Mouse (Mus musculus) retina, postnatal 7 days (tissue): Measurements from ENCODE around the gene Dgkb.

Source experiments
- DNase-seq: peaks from one replicate; pipeline ENCODE4 v3.0.0-alpha.2; 2012; ENCODE audit warnings: low read depth, low spot score

Dgkb gene

GRCm38 (mm10) chr12:37996417-37996946 is 179.0 kb downstream of the Dgkb start:
- DNase-seq, result no peak

DNA sequence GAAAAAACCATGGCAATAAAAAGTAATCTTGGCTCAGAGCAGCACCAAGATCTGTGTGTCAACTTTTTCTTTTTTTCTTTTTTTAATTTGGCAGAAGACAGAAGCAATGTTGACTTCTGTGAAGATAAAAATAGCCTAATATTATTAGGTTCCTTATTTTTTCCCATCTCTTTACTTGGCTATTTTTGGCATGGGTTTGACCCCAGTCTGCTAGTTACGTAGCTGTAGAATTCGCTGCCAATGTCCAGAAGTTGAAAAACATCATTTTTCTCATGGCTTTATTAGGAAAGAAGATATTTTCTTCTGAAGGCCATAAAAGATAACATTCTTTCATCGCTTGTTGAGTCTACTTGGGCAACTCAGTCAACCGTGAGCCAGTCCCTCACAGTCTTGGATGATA is 200.1 kb downstream of the Dgkb start:
- DNase-seq, result no peak

DNA sequence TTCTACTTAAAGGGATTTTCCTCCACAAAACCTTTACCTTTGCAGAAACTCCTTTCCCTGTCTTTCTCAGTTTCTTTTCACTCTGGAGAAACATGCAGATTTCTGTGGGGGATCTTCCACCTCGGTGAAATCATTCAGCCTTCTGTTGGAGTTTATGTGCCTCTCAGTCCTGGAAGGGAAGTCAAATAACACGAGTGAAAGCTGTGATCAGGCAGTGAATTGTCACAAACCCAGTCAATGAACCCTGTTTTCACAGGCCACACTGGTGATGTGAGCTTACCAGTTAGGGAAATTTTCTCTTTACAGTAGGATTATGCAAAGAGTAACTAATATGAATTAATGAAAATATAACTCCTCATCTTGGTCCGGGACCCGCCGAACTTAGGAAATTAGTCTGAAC is 229.7 kb downstream of the Dgkb start:
- DNase-seq, result no peak

- DNase-seq, result no peak
Measured at GRCm38 (mm10) chr12:38088224-38088623, 270.7 kb downstream of the Dgkb start.

- no peak for DNase-seq
Measured at GRCm38 (mm10) chr12:38111928-38112327, 294.4 kb downstream of the Dgkb start.

GRCm38 (mm10) chr12:38114990-38115615 is 297.6 kb downstream of the Dgkb start:
- no peak for DNase-seq

DNA sequence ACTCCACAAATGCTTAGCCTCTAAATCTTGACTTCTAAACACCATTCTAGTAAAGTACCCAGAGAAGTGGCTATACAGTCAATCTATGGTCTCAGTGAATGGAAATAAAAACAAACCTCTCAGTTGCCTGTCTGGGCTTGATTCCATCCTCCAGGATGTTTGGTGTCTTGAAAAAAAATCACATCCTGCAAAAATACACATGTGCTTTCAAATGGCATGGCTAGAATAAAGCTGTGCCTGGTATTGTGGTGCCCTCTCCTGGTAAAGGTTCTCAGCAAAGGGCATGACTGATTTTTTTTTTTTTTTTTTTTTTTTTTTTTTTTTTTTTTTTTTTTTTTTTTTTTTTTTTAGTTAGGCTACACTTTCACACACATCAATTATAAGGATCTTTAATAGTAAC is 306.0 kb downstream of the Dgkb start:
- peak; percentile 30 for DNase-seq

DNA sequence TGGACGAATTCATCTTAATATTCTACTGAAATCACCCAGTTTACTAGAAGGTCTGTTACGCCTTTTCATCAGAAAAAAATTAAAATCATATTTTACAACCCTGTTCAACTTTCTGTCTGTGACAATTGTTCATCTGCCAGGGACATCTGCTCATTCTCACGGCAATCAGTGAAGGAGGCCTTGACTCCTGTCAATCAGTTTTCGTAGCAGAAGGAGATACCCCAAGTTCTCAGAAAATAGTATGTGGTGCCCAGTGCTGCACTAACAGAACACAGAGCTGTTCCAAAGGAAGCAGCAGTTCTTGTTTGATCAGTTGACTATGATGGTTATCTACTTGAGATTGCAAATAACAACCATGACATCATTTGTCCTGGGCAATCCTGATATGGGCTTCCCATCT is 307.8 kb downstream of the Dgkb start:
- no peak for DNase-seq

DNA sequence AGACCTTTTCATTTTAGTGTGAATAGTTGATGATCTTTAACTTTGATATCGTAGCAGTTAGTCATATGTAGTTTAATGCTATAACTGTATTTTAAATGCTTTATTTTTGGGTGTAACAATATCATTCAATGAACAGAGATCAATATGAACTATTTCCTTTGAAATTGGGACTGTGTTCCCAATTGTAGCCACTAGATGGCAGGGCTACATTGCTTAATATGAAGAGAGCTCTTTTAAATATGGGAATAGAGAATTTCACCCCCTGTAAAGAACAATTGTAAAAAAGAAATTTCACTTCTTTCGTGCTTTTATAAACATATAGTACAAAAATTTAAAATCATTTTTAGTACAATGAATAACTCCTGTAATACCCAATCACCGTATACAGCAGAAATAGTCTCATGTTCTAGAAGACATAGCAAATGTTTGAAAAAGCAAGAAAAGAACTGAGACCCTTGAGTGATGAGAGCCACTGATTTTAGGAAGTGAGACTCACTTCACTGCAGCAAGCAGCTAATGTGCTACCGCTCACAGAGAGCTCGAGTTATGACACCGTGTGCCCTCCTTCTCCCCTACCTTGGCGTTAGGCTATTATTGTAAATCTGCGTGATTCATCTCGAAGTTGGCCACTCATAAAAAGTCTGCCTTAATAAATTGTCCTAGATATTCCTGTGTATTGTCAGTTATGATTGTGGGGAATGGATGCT is 312.8 kb downstream of the Dgkb start:
- peak; percentile 24 for DNase-seq

DNA sequence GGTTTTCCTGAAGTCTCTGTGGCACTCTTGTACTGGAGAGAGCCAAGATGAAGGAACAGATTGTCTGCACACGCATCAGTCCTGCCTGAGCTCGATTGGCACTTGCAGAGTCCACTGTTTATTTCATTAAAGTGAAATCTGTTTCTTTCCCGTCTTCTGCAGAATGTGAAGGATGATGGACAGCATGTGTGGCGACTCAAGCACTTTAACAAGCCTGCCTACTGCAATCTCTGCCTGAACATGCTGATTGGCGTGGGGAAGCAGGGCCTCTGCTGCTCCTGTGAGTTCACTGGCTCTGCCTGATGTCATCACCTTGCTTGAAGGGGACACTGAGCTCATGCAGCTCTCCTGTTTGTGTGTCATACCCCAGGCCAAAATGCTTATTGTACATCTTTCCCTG is 318.9 kb downstream of the Dgkb start:
- DNase-seq, result no peak

DNA sequence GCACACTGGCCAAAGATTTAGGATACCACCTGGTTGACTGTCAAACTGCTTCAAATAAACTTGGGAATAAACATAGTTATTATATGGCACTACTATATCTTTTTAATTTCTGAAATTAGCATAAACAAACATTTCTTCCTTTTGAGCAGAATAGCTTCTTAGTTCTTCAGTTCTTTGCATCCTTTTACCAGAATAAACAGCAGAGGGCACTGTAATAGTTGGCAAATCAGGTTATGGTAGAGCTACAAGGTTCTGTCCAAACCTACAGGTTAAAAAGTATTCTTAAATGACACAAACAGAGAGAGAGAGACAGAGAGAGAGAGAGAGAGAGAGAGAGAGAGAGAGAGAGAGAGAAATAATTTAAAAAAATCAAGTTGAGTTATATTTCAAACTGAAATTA is 322.5 kb downstream of the Dgkb start:
- no peak for DNase-seq

DNA sequence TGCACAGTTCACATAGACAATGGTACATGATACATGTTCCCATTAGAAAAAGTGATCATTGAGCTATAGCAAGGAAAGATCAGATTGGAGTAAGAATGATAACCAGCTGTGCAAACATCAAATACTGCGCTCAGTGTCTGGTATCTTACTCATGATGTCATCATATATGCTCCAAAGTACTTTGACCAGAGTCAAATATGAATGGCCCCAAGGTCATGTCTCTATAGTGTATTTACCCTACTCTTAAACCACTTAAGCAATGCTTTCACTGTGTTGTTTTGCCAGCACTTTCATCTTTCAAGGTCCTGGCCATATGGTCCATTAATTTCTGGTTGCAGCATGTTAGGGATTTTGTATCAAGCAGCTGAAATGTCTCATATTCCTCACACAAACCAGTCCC is 415.1 kb downstream of the Dgkb start:
- no peak for DNase-seq

DNA sequence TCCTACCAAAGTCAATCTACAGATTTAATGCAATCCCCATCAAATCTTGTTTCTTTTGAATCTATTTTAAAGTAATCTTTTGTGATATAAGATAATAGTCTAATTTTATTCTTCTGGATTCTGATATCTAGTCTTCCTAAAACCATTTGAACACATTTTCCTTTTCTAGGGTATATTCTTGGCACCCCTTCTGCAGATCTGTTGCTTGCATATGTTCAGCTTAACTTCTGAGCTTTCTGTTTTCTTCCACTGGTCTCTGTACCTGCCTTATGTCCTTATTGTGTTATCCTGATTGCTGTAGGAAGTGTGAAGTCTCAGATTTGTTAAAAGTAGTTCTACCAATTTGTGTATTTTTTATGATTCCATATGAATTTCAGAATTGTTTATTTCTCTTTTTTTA is 451.3 kb downstream of the Dgkb start:
- no peak for DNase-seq

DNA sequence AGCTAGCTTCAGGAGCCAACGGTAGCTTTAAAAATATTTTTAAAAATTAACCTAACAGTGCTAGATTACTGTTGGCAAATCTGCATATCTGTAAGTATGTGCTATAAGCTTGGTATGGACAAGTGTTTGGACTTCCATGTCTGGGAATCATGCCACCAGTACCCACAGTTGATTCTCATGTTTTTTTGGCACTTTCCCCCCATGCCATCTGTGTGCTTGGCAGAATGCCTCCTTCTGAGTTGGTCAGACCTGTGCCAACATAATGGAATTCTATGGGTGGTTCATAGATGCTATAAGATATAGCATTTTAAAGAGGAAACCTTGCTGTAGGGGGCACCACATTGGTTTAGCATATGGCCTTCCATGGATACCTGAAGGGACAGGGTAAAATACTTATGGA is 484.0 kb downstream of the Dgkb start:
- no peak for DNase-seq

DNA sequence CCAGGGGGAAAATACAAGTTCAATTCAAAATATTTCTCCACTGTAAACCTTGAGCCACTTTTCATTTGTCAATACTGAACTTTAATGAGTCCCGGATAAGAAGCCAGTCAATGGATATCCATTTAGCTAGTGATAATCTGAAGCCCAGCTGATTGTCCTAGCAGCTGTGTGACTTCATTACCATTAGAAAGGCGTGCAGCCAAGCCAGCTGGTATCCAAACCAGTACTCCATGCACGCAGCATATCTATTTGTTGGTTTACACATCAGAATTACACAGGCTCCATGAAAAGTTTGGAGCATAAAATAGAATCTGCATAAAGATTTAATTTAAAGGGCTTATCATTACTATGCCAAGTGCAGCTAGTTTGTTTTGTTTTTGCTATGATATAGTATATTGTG is 486.3 kb downstream of the Dgkb start:
- DNase-seq, result no peak

DNA sequence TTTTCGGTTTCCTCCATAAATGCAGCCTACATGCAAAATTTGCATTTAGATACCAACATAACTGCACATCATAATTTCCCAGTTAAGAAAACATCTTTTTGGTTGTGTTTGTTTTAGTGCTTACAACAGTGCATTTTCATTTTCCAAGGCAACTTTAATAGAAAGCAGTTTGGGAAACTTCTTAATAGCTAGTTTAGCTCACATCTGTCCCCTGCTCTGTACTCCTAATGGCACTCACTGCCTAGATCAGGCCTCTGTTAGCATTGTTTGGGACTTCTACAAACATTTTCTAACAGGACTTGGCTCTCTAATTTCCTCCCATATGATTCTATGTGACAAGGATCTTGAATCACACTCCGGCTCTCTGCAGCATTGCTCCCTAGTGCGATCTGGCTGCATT is 486.7 kb downstream of the Dgkb start:
- DNase-seq, result no peak

DNA sequence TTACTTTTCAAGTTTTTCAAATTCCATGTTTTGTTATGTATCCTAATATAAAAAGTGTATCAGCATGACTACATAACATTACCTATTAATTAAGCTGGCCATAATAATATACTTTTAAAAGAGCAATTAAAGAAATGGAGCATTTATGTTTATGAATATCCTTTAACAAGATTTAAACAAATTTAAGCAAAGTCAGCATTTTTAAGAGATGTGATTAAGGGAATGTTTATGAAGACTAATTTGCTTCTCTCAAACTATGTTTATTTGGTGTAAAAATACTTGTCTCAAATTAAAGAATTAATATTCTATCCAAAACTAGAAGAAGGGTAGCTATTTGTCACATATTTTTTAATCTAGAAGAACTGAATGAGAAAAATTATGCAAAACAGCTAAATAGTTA is 492.4 kb downstream of the Dgkb start:
- DNase-seq, result no peak

- no peak for DNase-seq
Measured at GRCm38 (mm10) chr12:38327729-38328271, 510.3 kb downstream of the Dgkb start.

- DNase-seq, result no peak
Measured at GRCm38 (mm10) chr12:38328779-38329178, 511.3 kb downstream of the Dgkb start.

DNA sequence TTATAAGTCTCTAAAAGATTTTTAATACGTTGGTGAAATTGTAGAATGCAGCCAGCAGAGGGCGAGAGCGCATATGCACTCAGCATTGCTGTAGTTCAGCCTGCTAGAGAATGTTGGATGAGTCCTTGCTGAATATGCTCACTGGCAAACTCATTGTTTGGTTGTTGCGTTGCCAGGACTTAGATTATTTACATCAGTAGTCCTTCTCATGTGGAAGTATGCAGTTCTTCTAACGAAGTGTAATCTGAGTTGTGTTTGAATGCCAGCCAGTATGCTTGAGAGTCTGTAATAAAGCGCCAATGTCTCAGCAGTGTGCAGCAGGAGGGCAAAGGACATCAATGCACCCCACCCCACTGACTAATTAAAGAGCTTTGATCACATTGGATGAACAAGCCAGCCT is 525.1 kb downstream of the Dgkb start:
- peak; percentile 38 for DNase-seq

- no peak for DNase-seq
Measured at GRCm38 (mm10) chr12:38352481-38352880, 535.0 kb downstream of the Dgkb start.

- no peak for DNase-seq
Measured at GRCm38 (mm10) chr12:38356386-38356785, 538.9 kb downstream of the Dgkb start.

- DNase-seq, result no peak
Measured at GRCm38 (mm10) chr12:38361491-38361890, 544.0 kb downstream of the Dgkb start.
